Mouse (Mus musculus) cerebellum, adult 2 months (tissue): ENCODE data around the gene Sdk2.

ENCODE experiments used
- CTCF ChIP-seq: fragments of 200-500 bp; IDR thresholded peaks from 2 replicates; pipeline ENCODE4 v1.5.1; 2011; ENCODE audit warnings: low read depth, mild to moderate bottlenecking, control low read depth, low read length, moderate library complexity, borderline replicate concordance; ENCODE audit not compliant: insufficient read depth
- POLR2A ChIP-seq: fragments of 200-500 bp; IDR thresholded peaks from 2 replicates; pipeline ENCODE4 v1.6.1; 2011; ENCODE audit warnings: low read length, control low read depth, borderline replicate concordance; ENCODE audit not compliant: insufficient read depth

- TF ChIP-seq CTCF (no peak), POLR2A (no peak)
These were observed 323.8 kb downstream of the Sdk2 start for GRCm38 (mm10) chr11:113742998-113743397.
